Mouse (Mus musculus): ENCODE measurements around the gene Ubl5. TPM values are rescaled to one million over a fixed set of nuclear protein-coding genes. Genes with fewer than 3 reads are reported as not detected.

Gene Ubl5
- polyA plus RNA-seq, 1 experiment from 2014 or later = 354 TPM

DNA sequence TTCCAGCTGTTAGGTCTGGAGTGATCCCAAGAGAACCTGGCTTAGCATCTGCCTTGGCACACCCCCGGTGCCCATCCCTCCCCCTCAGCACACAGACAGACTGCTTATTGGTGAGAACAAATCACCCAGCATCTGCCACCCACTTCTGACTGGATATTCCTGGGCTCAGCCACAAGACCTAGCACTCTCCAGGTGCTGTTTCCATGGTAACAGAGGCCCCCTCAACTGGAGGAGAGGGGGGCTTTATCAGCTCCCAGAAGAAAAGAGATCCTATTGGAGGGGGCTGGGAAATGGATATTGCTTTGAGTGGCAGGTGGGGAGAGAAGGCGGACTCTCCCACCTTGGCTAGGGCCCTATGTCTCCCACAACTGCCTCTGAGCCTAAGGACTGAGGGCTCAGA lies 21.3 kb downstream of the Ubl5 start:
- H3K9ac ChIP-seq (ENCODE audit: low read depth, low read length) = no peak overlapping the region
- no peak overlapping the region for H3K27ac ChIP-seq (replicated peaks; ENCODE audit: low read depth, low read length)
- ATAC-seq (ENCODE audit: low read depth) = peak; percentile 4; the same call in 1 of the 2 replicates
- H3K36me3 ChIP-seq (ENCODE audit: control insufficient read depth, insufficient read depth, low read length) = peaks cover 45% of the 10 kb centered on the region
- no peaks in the 10 kb centered on the region for H3K27me3 ChIP-seq (replicated peaks; ENCODE audit: control insufficient read depth, insufficient read depth, low read length)
- 88% methylated on average over 2 of the region's 2 CpGs for WGBS
- H3K4me1 ChIP-seq (ENCODE audit: control insufficient read depth, insufficient read depth, low read length) = no peaks in the 10 kb centered on the region
- no peak overlapping the region for H3K4me3 ChIP-seq (ENCODE audit: low read depth, low read length)
- H3K9me3 ChIP-seq (ENCODE audit: control insufficient read depth, low read length) = no peaks in the 10 kb centered on the region
- DNase-seq (ENCODE audit: low spot score) = no peak
- no peak overlapping the region for H3K4me2 ChIP-seq (ENCODE audit: low read depth, low read length)

DNA sequence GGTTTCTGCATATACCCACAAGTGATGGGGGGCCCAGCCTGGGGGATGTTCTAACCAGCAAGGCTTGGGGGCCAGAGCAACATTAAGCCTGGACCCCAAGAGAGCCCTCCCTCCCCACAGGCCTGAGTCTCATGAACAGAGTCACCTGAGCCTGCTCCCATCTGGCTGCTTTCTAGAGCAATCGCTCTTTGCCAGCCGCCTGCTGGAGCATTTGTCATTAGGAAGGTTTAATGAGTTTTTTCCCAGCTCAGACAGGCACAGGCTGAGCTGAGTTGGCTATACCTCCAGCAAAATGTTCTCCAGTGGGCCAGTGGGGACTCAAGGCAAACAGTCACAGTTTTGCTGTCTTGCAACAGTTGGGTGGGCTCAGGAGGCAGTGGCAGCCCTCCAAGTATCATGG lies 21.7 kb downstream of the Ubl5 start:
- Histone ChIP-seq H3K9ac (ENCODE audit: low read depth, low read length) (no peak overlapping the region), H3K9me3 (ENCODE audit: control insufficient read depth, low read length) (no peaks in the 10 kb centered on the region), H3K4me3 (ENCODE audit: low read depth, low read length) (no peak overlapping the region), H3K4me2 (ENCODE audit: low read depth, low read length) (no peak overlapping the region), H3K4me1 (ENCODE audit: control insufficient read depth, insufficient read depth, low read length) (no peaks in the 10 kb centered on the region), H3K36me3 (ENCODE audit: control insufficient read depth, insufficient read depth, low read length) (peaks cover 41% of the 10 kb centered on the region), H3K27me3 (replicated peaks; ENCODE audit: control insufficient read depth, insufficient read depth, low read length) (no peaks in the 10 kb centered on the region), H3K27ac (replicated peaks; ENCODE audit: low read depth, low read length) (no peak overlapping the region)
- WGBS = 73% methylated on average over 2 of the region's 2 CpGs
- ATAC-seq (ENCODE audit: low read depth) = peak; percentile 31; the same call in 1 of the 2 replicates
- no peak for DNase-seq (ENCODE audit: low spot score)

DNA sequence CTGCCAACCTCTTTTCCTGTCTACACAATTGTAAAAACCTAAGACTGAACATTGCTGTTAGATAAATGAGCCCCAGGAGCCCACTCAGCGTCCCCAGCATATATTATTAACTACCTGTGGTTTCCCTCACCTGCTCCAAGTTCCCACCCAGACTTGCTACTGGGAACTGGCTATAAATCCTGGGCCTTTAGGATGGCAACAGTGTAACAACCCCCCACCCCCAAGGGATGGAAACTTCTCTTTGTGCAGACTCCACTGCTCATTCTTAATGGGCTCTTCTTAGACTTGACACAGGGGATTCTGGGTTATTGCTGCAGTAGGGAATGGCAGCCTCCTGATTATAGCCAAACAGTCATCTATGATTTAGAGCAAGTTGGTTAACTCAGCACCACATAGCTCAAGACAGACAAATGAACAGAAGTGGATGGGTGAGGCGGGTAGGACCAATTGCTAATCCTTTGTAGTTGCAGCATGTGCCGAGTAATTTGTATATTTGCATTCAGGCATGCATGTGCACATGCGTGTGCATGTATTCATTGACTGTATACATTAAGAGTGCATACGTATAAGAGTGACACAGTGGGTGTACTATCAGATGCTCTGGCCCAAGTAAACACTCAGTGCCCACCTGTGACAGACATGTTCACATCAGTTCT lies 22.4 kb downstream of the Ubl5 start:
- peak; percentile 54 for ATAC-seq (ENCODE audit: low read depth)
- Histone ChIP-seq H3K27me3 (replicated peaks; ENCODE audit: control insufficient read depth, insufficient read depth, low read length) (no peaks in the 10 kb centered on the region), H3K9ac (ENCODE audit: low read depth, low read length) (no peak overlapping the region), H3K36me3 (ENCODE audit: control insufficient read depth, insufficient read depth, low read length) (peaks cover 37% of the 10 kb centered on the region), H3K9me3 (ENCODE audit: control insufficient read depth, low read length) (no peaks in the 10 kb centered on the region), H3K4me1 (ENCODE audit: control insufficient read depth, insufficient read depth, low read length) (no peaks in the 10 kb centered on the region), H3K27ac (replicated peaks; ENCODE audit: low read depth, low read length) (no peak overlapping the region), H3K4me2 (ENCODE audit: low read depth, low read length) (no peak overlapping the region), H3K4me3 (ENCODE audit: low read depth, low read length) (no peak overlapping the region)
- peak; percentile 60 for DNase-seq (ENCODE audit: low spot score)
- WGBS = 82% methylated on average over 5 of the region's 5 CpGs

DNA sequence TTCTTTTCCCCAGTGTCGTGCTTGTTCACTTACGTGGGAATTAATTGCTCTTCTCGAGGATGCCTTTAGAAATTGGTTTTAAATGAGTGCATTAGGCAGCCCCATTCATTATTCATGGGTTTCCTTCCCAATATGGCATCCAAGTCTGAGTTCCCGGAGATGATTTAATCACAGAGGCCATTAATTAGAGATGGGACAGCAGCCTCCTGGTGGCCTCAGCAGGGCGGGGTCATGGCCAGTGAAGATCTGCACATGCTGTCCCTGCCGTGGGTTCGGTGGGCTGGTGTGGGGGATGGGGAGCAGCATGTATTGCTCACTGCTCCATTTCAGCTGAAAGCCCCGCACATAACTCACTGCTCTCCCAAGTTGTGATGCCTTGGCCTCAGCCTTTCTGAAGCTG lies 23.2 kb downstream of the Ubl5 start:
- Histone ChIP-seq H3K27ac (replicated peaks; ENCODE audit: low read depth, low read length) (no peak overlapping the region), H3K27me3 (replicated peaks; ENCODE audit: control insufficient read depth, insufficient read depth, low read length) (no peaks in the 10 kb centered on the region), H3K36me3 (ENCODE audit: control insufficient read depth, insufficient read depth, low read length) (peaks cover 37% of the 10 kb centered on the region), H3K4me1 (ENCODE audit: control insufficient read depth, insufficient read depth, low read length) (no peaks in the 10 kb centered on the region), H3K4me3 (ENCODE audit: low read depth, low read length) (no peak overlapping the region), H3K9me3 (ENCODE audit: control insufficient read depth, low read length) (no peaks in the 10 kb centered on the region), H3K4me2 (ENCODE audit: low read depth, low read length) (no peak overlapping the region), H3K9ac (ENCODE audit: low read depth, low read length) (no peak overlapping the region)
- ATAC-seq (ENCODE audit: low read depth) = no peak
- WGBS = 46% methylated on average over 8 of the region's 8 CpGs
- DNase-seq (ENCODE audit: low spot score) = no peak

DNA sequence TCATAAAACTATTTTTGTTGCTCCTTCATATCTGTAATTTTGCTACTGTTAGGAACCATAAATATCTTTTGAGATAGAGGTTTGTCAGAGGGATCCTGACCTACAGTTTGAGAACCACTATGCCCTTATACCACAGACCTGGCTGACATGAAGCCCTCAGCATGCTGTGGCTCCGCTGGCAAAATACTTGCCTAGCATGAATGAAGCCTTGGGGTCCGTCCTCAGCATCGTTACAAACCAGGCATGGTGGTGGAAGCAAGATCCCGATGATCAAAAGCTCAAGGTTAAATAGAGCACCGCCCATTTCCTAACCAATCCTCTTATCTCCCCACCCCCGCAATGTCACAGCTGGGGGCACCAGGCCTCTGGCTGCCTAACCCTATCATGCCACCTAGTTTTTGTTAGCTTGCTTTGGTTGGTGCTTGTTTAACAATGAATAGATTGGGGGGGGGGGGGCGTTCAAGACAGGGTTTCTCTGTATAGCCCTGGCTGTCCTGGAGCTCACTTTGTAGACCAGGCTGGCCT lies 23.9 kb downstream of the Ubl5 start:
- Histone ChIP-seq H3K27me3 (replicated peaks; ENCODE audit: control insufficient read depth, insufficient read depth, low read length) (no peaks in the 10 kb centered on the region), H3K9me3 (ENCODE audit: control insufficient read depth, low read length) (no peaks in the 10 kb centered on the region), H3K4me2 (ENCODE audit: low read depth, low read length) (no peak overlapping the region), H3K36me3 (ENCODE audit: control insufficient read depth, insufficient read depth, low read length) (peaks cover 31% of the 10 kb centered on the region), H3K9ac (ENCODE audit: low read depth, low read length) (no peak overlapping the region), H3K27ac (replicated peaks; ENCODE audit: low read depth, low read length) (no peak overlapping the region), H3K4me3 (ENCODE audit: low read depth, low read length) (no peak overlapping the region), H3K4me1 (ENCODE audit: control insufficient read depth, insufficient read depth, low read length) (no peaks in the 10 kb centered on the region)
- no peak for ATAC-seq (ENCODE audit: low read depth)
- DNase-seq (ENCODE audit: low spot score) = no peak
- 15% methylated on average over 7 of the region's 7 CpGs for WGBS

DNA sequence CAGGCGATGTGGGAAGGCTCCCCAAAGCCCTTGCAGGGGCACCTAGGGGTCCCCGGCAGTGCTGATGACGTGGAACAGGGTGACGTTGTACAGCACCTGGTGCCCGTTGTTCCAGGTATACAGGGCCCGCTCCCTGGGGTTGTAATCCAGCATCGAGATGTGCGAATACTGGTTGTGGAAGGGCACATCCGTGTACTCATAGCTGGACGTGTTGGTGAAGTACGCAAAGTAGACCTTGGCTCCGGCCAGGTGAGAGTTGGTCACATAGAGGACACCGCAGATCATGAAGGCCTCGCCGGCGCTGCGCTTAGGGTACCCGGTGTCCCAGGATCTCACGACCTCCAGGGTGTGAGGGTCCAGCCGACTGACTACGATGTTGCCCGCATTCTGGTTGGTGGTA lies 25.4 kb downstream of the Ubl5 start:
- Histone ChIP-seq H3K9ac (ENCODE audit: low read depth, low read length) (no peak overlapping the region), H3K36me3 (ENCODE audit: control insufficient read depth, insufficient read depth, low read length) (peaks cover 16% of the 10 kb centered on the region), H3K4me2 (ENCODE audit: low read depth, low read length) (no peak overlapping the region), H3K27ac (replicated peaks; ENCODE audit: low read depth, low read length) (no peak overlapping the region), H3K4me3 (ENCODE audit: low read depth, low read length) (no peak overlapping the region), H3K27me3 (replicated peaks; ENCODE audit: control insufficient read depth, insufficient read depth, low read length) (no peaks in the 10 kb centered on the region), H3K9me3 (ENCODE audit: control insufficient read depth, low read length) (no peaks in the 10 kb centered on the region), H3K4me1 (ENCODE audit: control insufficient read depth, insufficient read depth, low read length) (no peaks in the 10 kb centered on the region)
- WGBS = 93% methylated on average over 22 of the region's 22 CpGs
- ATAC-seq (ENCODE audit: low read depth) = no peak
- no peak for DNase-seq (ENCODE audit: low spot score)

DNA sequence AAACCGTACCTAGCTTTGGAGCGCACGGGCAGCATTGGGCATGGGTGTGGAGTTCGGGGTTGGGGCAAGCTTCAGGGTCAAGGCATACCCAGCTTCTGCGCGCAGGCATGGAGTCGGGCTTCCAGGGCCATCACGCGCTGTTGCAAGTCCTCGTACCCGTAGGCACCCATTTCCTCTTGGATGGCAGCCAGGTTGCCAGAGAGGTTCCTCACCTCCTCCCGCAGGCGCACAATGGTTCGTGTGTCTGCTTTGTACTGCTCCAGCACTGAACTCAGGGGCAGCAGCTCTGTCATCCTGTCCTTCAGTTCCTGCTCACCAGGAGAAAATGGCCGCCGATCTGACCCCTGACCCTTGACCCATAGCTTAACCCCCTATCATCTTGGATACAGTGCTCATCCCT lies 29.4 kb downstream of the Ubl5 start:
- H3K27me3 ChIP-seq (replicated peaks; ENCODE audit: control insufficient read depth, insufficient read depth, low read length) = no peaks in the 10 kb centered on the region
- no peak overlapping the region for H3K9ac ChIP-seq (ENCODE audit: low read depth, low read length)
- WGBS = 87% methylated on average over 15 of the region's 16 CpGs
- H3K4me3 ChIP-seq (ENCODE audit: low read depth, low read length) = no peak overlapping the region
- no peak overlapping the region for H3K4me2 ChIP-seq (ENCODE audit: low read depth, low read length)
- no peaks in the 10 kb centered on the region for H3K9me3 ChIP-seq (ENCODE audit: control insufficient read depth, low read length)
- H3K27ac ChIP-seq (replicated peaks; ENCODE audit: low read depth, low read length) = no peak overlapping the region
- DNase-seq (ENCODE audit: low spot score) (peak; percentile 20), ATAC-seq (ENCODE audit: low read depth) (no peak)
- H3K36me3 ChIP-seq (ENCODE audit: control insufficient read depth, insufficient read depth, low read length) = no peaks in the 10 kb centered on the region
- no peaks in the 10 kb centered on the region for H3K4me1 ChIP-seq (ENCODE audit: control insufficient read depth, insufficient read depth, low read length)

DNA sequence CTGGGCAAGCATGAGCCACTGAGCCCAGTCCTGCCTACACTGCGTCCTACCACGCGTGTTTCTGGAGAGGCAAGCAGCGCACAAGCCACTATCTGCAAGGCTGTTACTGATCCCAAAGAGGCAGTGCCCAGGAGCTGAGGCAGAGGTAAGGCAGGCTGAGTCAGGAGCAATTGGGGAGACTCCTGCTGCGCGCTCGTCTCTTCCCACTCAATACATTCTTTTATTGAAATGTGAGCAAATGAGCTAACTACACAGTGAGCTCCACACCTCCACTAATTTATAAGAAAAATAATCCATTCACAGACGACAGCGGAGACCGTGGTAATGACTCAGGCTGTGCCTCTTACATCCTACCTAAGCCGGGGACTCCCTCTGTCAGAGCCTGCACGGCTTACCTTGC lies 35.2 kb downstream of the Ubl5 start:
- Histone ChIP-seq H3K4me1 (ENCODE audit: control insufficient read depth, insufficient read depth, low read length) (no peaks in the 10 kb centered on the region), H3K4me3 (ENCODE audit: low read depth, low read length) (no peak overlapping the region), H3K36me3 (ENCODE audit: control insufficient read depth, insufficient read depth, low read length) (no peaks in the 10 kb centered on the region), H3K27ac (replicated peaks; ENCODE audit: low read depth, low read length) (no peak overlapping the region), H3K9ac (ENCODE audit: low read depth, low read length) (no peak overlapping the region), H3K4me2 (ENCODE audit: low read depth, low read length) (no peak overlapping the region), H3K9me3 (ENCODE audit: control insufficient read depth, low read length) (no peaks in the 10 kb centered on the region), H3K27me3 (replicated peaks; ENCODE audit: control insufficient read depth, insufficient read depth, low read length) (no peaks in the 10 kb centered on the region)
- DNase-seq (ENCODE audit: low spot score) = no peak
- no peak for ATAC-seq (ENCODE audit: low read depth)
- WGBS = 88% methylated on average over 12 of the region's 12 CpGs

DNA sequence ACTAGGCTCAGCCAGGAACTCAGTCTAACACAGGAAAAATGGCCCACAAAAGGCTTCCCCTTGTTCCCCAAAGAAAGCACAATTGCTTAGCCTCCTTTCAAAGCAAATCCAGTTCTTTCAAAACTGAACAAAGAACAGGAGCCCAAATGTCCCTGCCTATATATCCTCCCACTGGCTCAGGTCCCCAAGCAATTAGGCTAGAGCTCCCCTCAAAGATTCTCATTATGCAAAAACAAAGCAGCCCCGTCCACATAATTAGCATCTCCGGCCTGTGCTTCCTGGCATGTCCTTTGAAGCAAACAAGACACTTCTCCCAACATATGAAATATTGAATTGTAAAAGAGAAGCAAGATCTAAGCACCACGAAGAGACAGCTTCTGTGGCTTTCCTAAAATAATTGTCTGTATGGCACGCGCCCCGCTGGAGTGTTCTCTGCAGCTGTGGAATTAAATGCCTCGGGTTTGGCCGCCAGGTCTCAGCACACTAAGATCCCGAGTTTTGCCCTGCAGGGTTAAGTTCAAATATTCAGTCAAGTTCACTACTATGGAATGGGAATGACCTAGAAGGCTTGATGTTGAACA lies 37.8 kb downstream of the Ubl5 start:
- no peak overlapping the region for H3K9ac ChIP-seq (ENCODE audit: low read depth, low read length)
- no peaks in the 10 kb centered on the region for H3K36me3 ChIP-seq (ENCODE audit: control insufficient read depth, insufficient read depth, low read length)
- no peaks in the 10 kb centered on the region for H3K27me3 ChIP-seq (replicated peaks; ENCODE audit: control insufficient read depth, insufficient read depth, low read length)
- H3K27ac ChIP-seq (replicated peaks; ENCODE audit: low read depth, low read length) = no peak overlapping the region
- no peaks in the 10 kb centered on the region for H3K9me3 ChIP-seq (ENCODE audit: control insufficient read depth, low read length)
- H3K4me2 ChIP-seq (ENCODE audit: low read depth, low read length) = no peak overlapping the region
- no peaks in the 10 kb centered on the region for H3K4me1 ChIP-seq (ENCODE audit: control insufficient read depth, insufficient read depth, low read length)
- WGBS = 74% methylated on average over 9 of the region's 9 CpGs
- H3K4me3 ChIP-seq (ENCODE audit: low read depth, low read length) = no peak overlapping the region
- no peak for DNase-seq (ENCODE audit: low spot score)
- ATAC-seq (ENCODE audit: low read depth) = no peak

Data from embryonic facial prominence, embryonic 14.5 days (tissue).